Mouse (Mus musculus): ENCODE results near the gene Gm21969. TPM values are rescaled to one million over a fixed set of nuclear protein-coding genes. Genes with fewer than 3 reads are reported as not detected.

Gene Gm21969
- total RNA-seq, 2 experiments from 2014 or later, result not detected

- DNase-seq (ENCODE audit: low spot score in 2 of 2), result no peak
Measured at GRCm38 (mm10) chr4:139650086-139650743, 47.2 kb downstream of the Gm21969 start.

- no peak for DNase-seq (ENCODE audit: low spot score in 2 of 2)
Measured at GRCm38 (mm10) chr4:139650907-139651306, 47.9 kb downstream of the Gm21969 start.

- no peak for DNase-seq (ENCODE audit: low spot score in 2 of 2)
Measured at GRCm38 (mm10) chr4:139653238-139653637, 50.3 kb downstream of the Gm21969 start, which contains the start of gene Tas1r2. TSS of gene Tas1r2 (plus strand) at chr4:139653538.

GRCm38 (mm10) chr4:139661897-139662296 is 58.9 kb downstream of the Gm21969 start:
- no peak for DNase-seq (ENCODE audit: low spot score in 2 of 2)

- no peak for DNase-seq (ENCODE audit: low spot score in 2 of 2)
Measured at GRCm38 (mm10) chr4:139667632-139668031, 64.6 kb downstream of the Gm21969 start.

GRCm38 (mm10) chr4:139669847-139670246 is 66.9 kb downstream of the Gm21969 start:
- peak in 1 of 2 experiments; percentile 42 for DNase-seq (ENCODE audit: low spot score in 2 of 2)

- DNase-seq (ENCODE audit: low spot score in 2 of 2), result no peak
Measured at GRCm38 (mm10) chr4:139675696-139676095, 72.7 kb downstream of the Gm21969 start.

- DNase-seq (ENCODE audit: low spot score in 2 of 2), result no peak
Measured at GRCm38 (mm10) chr4:139683728-139684638, 81.0 kb downstream of the Gm21969 start.

- peak in 1 of 2 experiments; percentile 53 for DNase-seq (ENCODE audit: low spot score in 2 of 2)
Measured at GRCm38 (mm10) chr4:139684639-139685017, 81.6 kb downstream of the Gm21969 start.

GRCm38 (mm10) chr4:139688058-139688457 is 85.1 kb downstream of the Gm21969 start:
- DNase-seq (ENCODE audit: low spot score in 2 of 2), result no peak

- DNase-seq (ENCODE audit: low spot score in 2 of 2), result peak in 1 of 2 experiments; percentile 52
Measured at GRCm38 (mm10) chr4:139689627-139690269, 86.8 kb downstream of the Gm21969 start.

GRCm38 (mm10) chr4:139693315-139693714 is 90.3 kb downstream of the Gm21969 start:
- DNase-seq (ENCODE audit: low spot score in 2 of 2), result no peak

GRCm38 (mm10) chr4:139697755-139698154 is 94.8 kb downstream of the Gm21969 start:
- peak in 1 of 2 experiments; percentile 50 for DNase-seq (ENCODE audit: low spot score in 2 of 2)

- peak in 1 of 2 experiments; percentile 33 for DNase-seq (ENCODE audit: low spot score in 2 of 2)
Measured at GRCm38 (mm10) chr4:139698602-139699001, 95.6 kb downstream of the Gm21969 start.

- DNase-seq (ENCODE audit: low spot score in 2 of 2), result no peak
Measured at GRCm38 (mm10) chr4:139702914-139703313, 99.9 kb downstream of the Gm21969 start.

- no peak for DNase-seq (ENCODE audit: low spot score in 2 of 2)
Measured at GRCm38 (mm10) chr4:139703468-139703867, 100.5 kb downstream of the Gm21969 start.

GRCm38 (mm10) chr4:139705986-139706385 is 103.0 kb downstream of the Gm21969 start:
- DNase-seq (ENCODE audit: low spot score in 2 of 2), result no peak

GRCm38 (mm10) chr4:139710467-139711334 is 107.7 kb downstream of the Gm21969 start:
- no peak for DNase-seq (ENCODE audit: low spot score in 2 of 2)
